ENCODE assay signal across 8 mouse cellular contexts in genomic region chr1:138848511-138849109, GRCm38 (mm10). TPM values are rescaled to one million over a fixed set of nuclear protein-coding genes. Genes with fewer than 3 reads are reported as not detected.
DNase-seq lines count a peak whose midpoint lies in the region; ATAC-seq and TF ChIP-seq lines count a peak whose summit lies in the region.

Gene Lhx9, minus strand, starts transcription at chr1:138848577.

- no peak for TF ChIP-seq CTCF in brain, embryonic 14.5 days (IDR thresholded peaks at IDR 0.05; ENCODE audit: borderline replicate concordance, extremely low read depth, insufficient read depth, insufficient read length)

- H3K4me1 ChIP-seq in kidney, embryonic 15.5 days, result peaks cover 26% of the 10 kb centered on the region
- H3K4me1 ChIP-seq in heart, embryonic 15.5 days (replicated peaks), result peaks cover 25% of the 10 kb centered on the region
- peaks cover 11% of the 10 kb centered on the region for H3K4me1 ChIP-seq in limb, embryonic 11.5 days (ENCODE audit: control insufficient read depth, insufficient read depth, low read length)
- H3K4me1 ChIP-seq in neural tube, embryonic 12.5 days, result peaks cover 23% of the 10 kb centered on the region

- H3K9ac ChIP-seq in kidney, embryonic 15.5 days, result 0 out of 2 replicates have a peak within 1 kb of the TSS, but pooled peaks have one; percentile 2
- H3K9ac ChIP-seq in heart, embryonic 15.5 days, result peak within 1 kb of the TSS; percentile 8; the same call in 1 of the 2 replicates
- H3K9ac ChIP-seq in limb, embryonic 11.5 days (ENCODE audit: low read length), result peak within 1 kb of the TSS; percentile 66
- no peak within 1 kb of the TSS for H3K9ac ChIP-seq in neural tube, embryonic 12.5 days

- no peak for TF ChIP-seq POLR2A in brain, embryonic 14.5 days (IDR thresholded peaks at IDR 0.05; ENCODE audit: borderline replicate concordance, extremely low read depth, insufficient read depth, insufficient read length, poor library complexity, severe bottlenecking)

- peaks cover 77% of the 10 kb centered on the region for H3K27me3 ChIP-seq in kidney, embryonic 15.5 days
- peaks cover 61% of the 10 kb centered on the region for H3K27me3 ChIP-seq in heart, embryonic 15.5 days
- H3K27me3 ChIP-seq in limb, embryonic 11.5 days (ENCODE audit: control insufficient read depth, insufficient read depth, low read length), result peaks cover 16% of the 10 kb centered on the region
- H3K27me3 ChIP-seq in neural tube, embryonic 12.5 days (replicated peaks), result peaks cover 72% of the 10 kb centered on the region

- no peaks in the 10 kb centered on the region for H3K9me3 ChIP-seq in kidney, embryonic 15.5 days (replicated peaks)
- no peaks in the 10 kb centered on the region for H3K9me3 ChIP-seq in heart, embryonic 15.5 days (replicated peaks)
- no peaks in the 10 kb centered on the region for H3K9me3 ChIP-seq in limb, embryonic 11.5 days (ENCODE audit: control insufficient read depth, low read length)
- H3K9me3 ChIP-seq in neural tube, embryonic 12.5 days, result no peaks in the 10 kb centered on the region

- H3K4me2 ChIP-seq in kidney, embryonic 15.5 days, result peak within 1 kb of the TSS; percentile 60
- H3K4me2 ChIP-seq in heart, embryonic 15.5 days, result peak within 1 kb of the TSS; percentile 70
- H3K4me2 ChIP-seq in limb, embryonic 11.5 days (ENCODE audit: low read depth, severe bottlenecking), result peak within 1 kb of the TSS; percentile 69
- H3K4me2 ChIP-seq in neural tube, embryonic 12.5 days (replicated peaks), result peak within 1 kb of the TSS; percentile 52

- H3K36me3 ChIP-seq in kidney, embryonic 15.5 days, result peaks cover 21% of the 10 kb centered on the region
- no peaks in the 10 kb centered on the region for H3K36me3 ChIP-seq in heart, embryonic 15.5 days
- H3K36me3 ChIP-seq in limb, embryonic 11.5 days (ENCODE audit: control insufficient read depth, insufficient read depth, low read length), result no peaks in the 10 kb centered on the region
- H3K36me3 ChIP-seq in neural tube, embryonic 12.5 days, result no peaks in the 10 kb centered on the region

- no peak for DNase-seq in kidney, adult 8-10 months
- peak; percentile 80 for DNase-seq in brain, embryonic 14.5 days (ENCODE audit: low read depth)
- peak; percentile 79 for DNase-seq in limb, embryonic 11.5 days (ENCODE audit: low spot score)
- DNase-seq in MN1 (ENCODE audit: low spot score), result no peak
- DNase-seq in c-Kit-positive CD71-positive TER-119-positive erythroid progenitor cells, embryonic 14.5 days (ENCODE audit: low spot score), result no peak

- ATAC-seq in kidney, embryonic 15.5 days (replicated peaks; ENCODE audit: low FRiP score), result peak; percentile 72
- no peak; the same call in 1 of the 2 replicates for ATAC-seq in heart, embryonic 15.5 days (replicated peaks; ENCODE audit: insufficient number of reproducible peaks, insufficient read depth, low FRiP score, low read depth)
- peak; percentile 55 for ATAC-seq in limb, embryonic 11.5 days (ENCODE audit: insufficient number of reproducible peaks, low FRiP score, low TSS enrichment, low read depth)
- peak; percentile 46 for ATAC-seq in neural tube, embryonic 12.5 days (ENCODE audit: low FRiP score, low read depth)

- H3K4me3 ChIP-seq in kidney, embryonic 15.5 days (replicated peaks), result peak within 1 kb of the TSS; percentile 36
- H3K4me3 ChIP-seq in heart, embryonic 15.5 days, result peak within 1 kb of the TSS; percentile 47
- peak within 1 kb of the TSS; percentile 46 for H3K4me3 ChIP-seq in limb, embryonic 11.5 days (ENCODE audit: low read depth, low read length)
- H3K4me3 ChIP-seq in neural tube, embryonic 12.5 days, result peak within 1 kb of the TSS; percentile 25; the same call in 1 of the 2 replicates

- under 1% methylated on average over 33 of the region's 33 CpGs for WGBS in kidney, embryonic 15.5 days
- WGBS in heart, embryonic 15.5 days, result under 1% methylated on average over 33 of the region's 33 CpGs
- under 1% methylated on average over 33 of the region's 33 CpGs for WGBS in limb, embryonic 11.5 days
- WGBS in neural tube, embryonic 12.5 days, result under 1% methylated on average over 33 of the region's 33 CpGs

- no peak within 1 kb of the TSS for H3K27ac ChIP-seq in kidney, embryonic 15.5 days
- H3K27ac ChIP-seq in heart, embryonic 15.5 days, result no peak within 1 kb of the TSS
- peak within 1 kb of the TSS; percentile 70 for H3K27ac ChIP-seq in limb, embryonic 11.5 days (replicated peaks; ENCODE audit: low read depth, low read length)
- no peak within 1 kb of the TSS for H3K27ac ChIP-seq in neural tube, embryonic 12.5 days

RNA-seq across cellular contexts. Expression of gene Lhx9, which starts in this region (rescaled TPM):
- 0.33 and 0.38 TPM in 2 replicates for polyA plus RNA-seq in kidney, embryonic 15.5 days (2015; fragmentation: Nextera tagmentation; extraction: Ambion mirVana)
- polyA plus RNA-seq in brain, embryonic 14.5 days (2012; rRNA removed), result 62.8 and 83.9 TPM in 2 replicates
- 0.18 and 0.24 TPM in 2 replicates for polyA plus RNA-seq in heart, embryonic 15.5 days (2015; fragmentation: Nextera tagmentation; extraction: Ambion mirVana)
- 108 and 116 TPM in 2 replicates for polyA plus RNA-seq in limb, embryonic 11.5 days (2014; fragmentation: Nextera tagmentation; extraction: Ambion mirVana)
- polyA plus RNA-seq in neural tube, embryonic 12.5 days (2016; fragmentation: Nextera tagmentation; extraction: Ambion mirVana), result 6.6 and 9.0 TPM in 2 replicates

Comparison
In these comparisons a context has a peak if more than half of its experiments do, and no peak if none do; other contexts are left out.
1. Peak in ATAC-seq, H3K4me3 ChIP-seq, H3K9ac ChIP-seq and H3K4me2 ChIP-seq in kidney, embryonic 15.5 days; RNA of the gene not detected or under 1 TPM.
2. DNase-seq: peak in brain, embryonic 14.5 days (single experiment) and limb, embryonic 11.5 days (single experiment); none in kidney, adult 8-10 months (0 of 2), MN1 (single experiment) and c-Kit-positive CD71-positive TER-119-positive erythroid progenitor cells, embryonic 14.5 days (single experiment).
3. Peak in every context shown above with its lines, with median percentiles within 50 percentile points of each other: H3K4me2 ChIP-seq and H3K4me3 ChIP-seq.